Mouse (Mus musculus) heart, embryonic 12.5 days (tissue): ENCODE measurements around the gene Emid1. TPM values are rescaled to one million over a fixed set of nuclear protein-coding genes. Genes with fewer than 3 reads are reported as not detected.

Experiments
- ATAC-seq: fragments of 200-750 bp; cut with Nextera tagmentation; 2 replicates; pipeline ENCODE4 v1.8.0; 2017; ENCODE audit warnings: moderate TSS enrichment, moderate library complexity; ENCODE audit not compliant: insufficient number of reproducible peaks, low FRiP score
- H3K27ac ChIP-seq: fragments of 300-500 bp; sonication (generic); 2 replicates; pipeline ENCODE4 v1.5.1; 2016; ENCODE audit warnings: mild to moderate bottlenecking, moderate library complexity; ENCODE audit not compliant: poor library complexity, severe bottlenecking
- H3K27me3 ChIP-seq: fragments of 300-500 bp; sonication (generic); replicated peaks from 2 replicates; pipeline ENCODE4 v1.6.1; 2016; ENCODE audit warnings: mild to moderate bottlenecking, moderate library complexity
- H3K36me3 ChIP-seq: fragments of 300-500 bp; sonication (generic); 2 replicates; pipeline ENCODE4 v1.6.1; 2016; ENCODE audit warnings: mild to moderate bottlenecking, moderate library complexity
- H3K4me1 ChIP-seq: fragments of 300-500 bp; sonication (generic); replicated peaks from 2 replicates; pipeline ENCODE4 v1.6.1; 2016; ENCODE audit warnings: mild to moderate bottlenecking
- H3K4me2 ChIP-seq: fragments of 300-500 bp; sonication (generic); 2 replicates; pipeline ENCODE4 v1.6.1; 2016; ENCODE audit warnings: mild to moderate bottlenecking, moderate library complexity
- H3K4me3 ChIP-seq: fragments of 300-500 bp; sonication (generic); 2 replicates; pipeline ENCODE4 v1.5.1; 2016; ENCODE audit warnings: mild to moderate bottlenecking
- H3K9ac ChIP-seq: fragments of 300-500 bp; sonication (generic); 2 replicates; pipeline ENCODE4 v1.6.1; 2016; ENCODE audit warnings: mild to moderate bottlenecking, moderate library complexity
- H3K9me3 ChIP-seq: fragments of 300-500 bp; sonication (generic); replicated peaks from 2 replicates; pipeline ENCODE4 v1.6.1; 2016; ENCODE audit warnings: mild to moderate bottlenecking, moderate library complexity
- WGBS: fragments of 180-500 bp; shearing (Covaris S2); methylation state at CpG from one replicate; pipeline ENCODE4 v1.1.7; 2016; 5-methylcytosine and 5-hydroxymethylcytosine counted together
- polyA plus RNA-seq: library from polyadenylated mRNA; unstranded; fragments of >200 nt; fragmentation: Nextera tagmentation; extraction: Ambion mirVana; gene quantifications from 2 replicates; pipeline ENCODE4 v1.2.1, GENCODE M21; 2016

Gene Emid1
- polyA plus RNA-seq, 1 experiment from 2014 or later: 10.0 TPM

DNA sequence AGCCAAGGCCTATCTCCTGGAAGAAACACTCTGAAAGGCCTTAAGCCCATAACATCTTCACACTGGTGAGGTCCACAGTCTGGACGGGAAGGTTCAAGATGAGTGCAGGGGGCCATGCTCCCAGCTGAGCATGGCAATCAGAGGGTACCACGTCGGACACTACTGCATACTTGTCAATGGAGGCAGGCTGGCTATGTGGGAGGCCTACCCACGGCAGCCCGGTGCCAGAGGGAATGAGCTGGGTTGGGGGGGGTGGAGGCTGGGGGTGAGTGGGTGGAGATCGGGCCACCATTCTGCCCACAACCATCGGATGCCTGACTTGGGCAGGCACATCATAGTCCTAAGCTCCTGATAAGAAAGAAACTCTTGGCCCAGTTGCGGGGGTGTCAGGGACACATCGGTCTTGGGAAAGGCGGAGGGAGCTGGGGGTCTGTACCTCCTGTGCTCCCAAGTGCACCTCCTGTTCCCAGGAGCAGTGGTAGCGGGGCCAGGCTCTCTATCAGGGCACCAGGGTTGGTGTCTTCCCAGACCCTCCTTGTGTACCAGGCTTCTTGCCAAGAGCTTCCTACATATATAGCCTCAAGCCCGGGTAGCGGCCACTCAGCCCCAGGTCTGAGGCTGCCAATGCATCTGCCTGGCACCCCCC is 89.1 kb downstream of the Emid1 start:
- Histone ChIP-seq H3K9ac (no peak overlapping the region), H3K4me3 (no peak overlapping the region), H3K36me3 (peaks cover 10% of the 10 kb centered on the region; the same call in 1 of the 2 replicates), H3K27me3 (peaks cover 61% of the 10 kb centered on the region), H3K4me2 (0 out of 2 replicates have a peak overlapping the region, but pooled peaks have one; percentile 78), H3K27ac (no peak overlapping the region), H3K4me1 (peaks cover 64% of the 10 kb centered on the region), H3K9me3 (no peaks in the 10 kb centered on the region)
- no peak for ATAC-seq
- WGBS: 74% methylated on average over 13 of the region's 13 CpGs

- H3K4me1 ChIP-seq: peaks cover 68% of the 10 kb centered on the region
- H3K9ac ChIP-seq: peak overlapping the region; percentile 60; the same call in 1 of the 2 replicates
- no peaks in the 10 kb centered on the region for H3K9me3 ChIP-seq
- peak overlapping the region; percentile 46 for H3K4me3 ChIP-seq
- H3K27ac ChIP-seq: no peak overlapping the region
- H3K4me2 ChIP-seq: peak overlapping the region; percentile 78
- 0 out of 2 replicates have a peak, but pooled peaks cover 8% of the 10 kb centered on the region for H3K36me3 ChIP-seq
- no peak for ATAC-seq
- WGBS: 24% methylated on average over 13 of the region's 13 CpGs
- H3K27me3 ChIP-seq: peaks cover 67% of the 10 kb centered on the region
Observed at GRCm38 (mm10) chr11:5062326-5062725, 89.7 kb downstream of the Emid1 start.

DNA sequence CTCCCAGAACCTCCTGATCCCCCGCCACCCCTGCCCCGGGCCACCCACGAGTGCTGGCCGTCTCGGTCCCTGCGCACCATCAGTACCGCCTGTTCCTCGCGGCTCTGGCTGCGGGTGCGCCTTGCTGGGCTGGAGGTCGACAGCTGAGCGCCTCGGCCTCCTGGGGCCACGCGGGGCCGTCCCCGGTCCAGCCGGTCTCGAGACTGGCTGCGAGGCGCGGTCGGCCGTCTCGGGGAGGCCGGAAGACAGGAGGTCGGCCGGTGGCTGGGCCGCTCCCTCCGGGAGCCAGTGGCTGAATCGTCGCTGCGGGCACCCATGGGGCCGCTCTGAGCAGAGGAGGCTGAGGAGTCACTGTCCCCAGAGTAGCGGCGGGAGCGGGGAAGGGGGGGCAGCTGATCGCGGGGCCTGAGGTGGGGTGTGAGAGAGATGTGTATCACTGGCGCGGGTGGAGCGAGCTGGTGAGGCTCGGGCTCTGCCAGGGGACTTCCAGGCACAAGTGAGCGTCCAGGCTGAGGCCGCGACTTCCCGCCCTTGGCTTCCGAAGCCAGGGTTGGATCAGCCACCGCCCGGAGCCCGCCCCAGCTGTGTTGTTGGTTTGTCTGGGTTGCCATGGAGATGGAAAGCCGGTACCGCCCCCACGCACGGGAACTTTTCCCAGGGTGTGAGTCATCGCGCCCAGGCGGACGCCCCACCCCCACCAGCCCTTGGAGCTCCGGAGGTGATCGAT is 90.5 kb downstream of the Emid1 start:
- Histone ChIP-seq H3K4me3 (peak overlapping the region; percentile 46), H3K9ac (peak overlapping the region; percentile 60; the same call in 1 of the 2 replicates), H3K9me3 (no peaks in the 10 kb centered on the region), H3K27me3 (peaks cover 75% of the 10 kb centered on the region), H3K27ac (no peak overlapping the region), H3K36me3 (0 out of 2 replicates have a peak, but pooled peaks cover 8% of the 10 kb centered on the region), H3K4me2 (peak overlapping the region; percentile 78), H3K4me1 (peaks cover 68% of the 10 kb centered on the region)
- peak; percentile 64 for ATAC-seq
- 3% methylated on average over 62 of the region's 62 CpGs for WGBS

- no peak for ATAC-seq
- peak overlapping the region; percentile 46 for H3K4me3 ChIP-seq
- peaks cover 82% of the 10 kb centered on the region for H3K27me3 ChIP-seq
- H3K36me3 ChIP-seq: 0 out of 2 replicates have a peak, but pooled peaks cover 8% of the 10 kb centered on the region
- H3K4me1 ChIP-seq: peaks cover 71% of the 10 kb centered on the region
- WGBS: 55% methylated on average over 28 of the region's 28 CpGs
- H3K9ac ChIP-seq: peak overlapping the region; percentile 60; the same call in 1 of the 2 replicates
- H3K27ac ChIP-seq: no peak overlapping the region
- peak overlapping the region; percentile 78 for H3K4me2 ChIP-seq
- no peaks in the 10 kb centered on the region for H3K9me3 ChIP-seq
Observed at GRCm38 (mm10) chr11:5060756-5061412, 91.2 kb downstream of the Emid1 start.

DNA sequence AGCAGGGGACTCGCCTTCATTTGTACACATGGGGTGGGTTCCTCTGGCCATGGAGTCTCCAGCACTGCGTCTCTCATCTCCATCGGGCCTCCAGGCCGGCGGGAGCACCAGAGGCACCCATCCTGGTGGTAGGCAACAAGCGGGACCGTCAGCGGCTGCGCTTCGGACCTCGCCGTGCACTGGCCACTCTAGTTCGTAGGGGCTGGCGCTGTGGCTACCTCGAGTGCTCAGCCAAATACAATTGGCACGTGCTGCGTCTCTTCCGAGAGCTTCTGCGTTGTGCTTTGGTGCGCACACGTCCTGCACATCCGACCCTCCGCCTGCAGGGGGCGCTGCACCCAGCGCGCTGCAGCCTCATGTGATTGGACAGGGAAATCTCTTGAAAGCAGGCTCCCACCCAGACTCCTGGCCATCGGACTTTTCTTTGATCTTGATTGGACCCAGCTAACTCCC is 92.3 kb downstream of the Emid1 start:
- H3K4me3 ChIP-seq: peak overlapping the region; percentile 8; the same call in 1 of the 2 replicates
- H3K36me3 ChIP-seq: 0 out of 2 replicates have a peak, but pooled peaks cover 8% of the 10 kb centered on the region
- H3K9ac ChIP-seq: no peak overlapping the region
- peaks cover 91% of the 10 kb centered on the region for H3K27me3 ChIP-seq
- no peaks in the 10 kb centered on the region for H3K9me3 ChIP-seq
- H3K4me2 ChIP-seq: no peak overlapping the region
- H3K4me1 ChIP-seq: peaks cover 68% of the 10 kb centered on the region
- no peak for ATAC-seq
- 12% methylated on average over 27 of the region's 27 CpGs for WGBS
- no peak overlapping the region for H3K27ac ChIP-seq

DNA sequence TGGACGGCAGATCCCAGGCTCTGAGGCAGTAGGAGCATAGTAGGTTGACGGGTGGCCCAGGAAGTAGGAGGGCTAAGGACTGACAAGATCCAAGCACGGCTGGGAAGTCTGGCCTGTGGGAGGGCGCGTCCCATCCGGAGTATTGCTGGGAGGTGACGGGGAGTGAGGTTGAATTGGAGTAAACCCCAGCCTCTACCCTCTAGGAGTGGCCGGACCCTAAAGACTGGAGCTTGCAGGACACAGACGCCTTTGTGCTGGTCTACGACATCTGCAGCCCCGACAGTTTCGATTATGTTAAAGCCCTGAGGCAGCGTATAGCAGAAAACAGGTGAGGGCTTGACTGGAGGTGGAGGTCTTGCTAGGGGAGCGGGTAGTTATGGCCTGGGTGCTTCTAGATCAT is 92.8 kb downstream of the Emid1 start:
- no peak for ATAC-seq
- no peak overlapping the region for H3K4me2 ChIP-seq

DNA sequence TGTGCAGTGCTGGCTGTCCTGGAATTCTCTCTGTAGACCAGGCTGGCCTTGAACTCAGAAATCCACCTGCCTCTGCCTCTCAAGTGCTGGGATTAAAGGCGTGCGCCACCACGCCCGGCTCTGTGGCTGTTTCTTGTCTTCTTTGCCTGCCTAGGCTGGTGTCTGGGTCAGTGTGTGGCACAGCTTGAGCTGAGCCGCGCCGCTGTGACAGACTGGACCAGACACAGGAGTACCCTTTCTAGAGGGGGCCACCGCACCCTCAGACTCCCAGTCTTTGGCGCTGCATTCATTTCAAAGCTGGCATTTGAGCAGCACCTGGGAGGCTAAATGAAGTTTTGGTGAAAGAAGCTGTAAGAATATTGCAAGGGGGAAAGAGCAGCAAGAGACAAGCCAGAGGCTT is 93.3 kb downstream of the Emid1 start:
- peaks cover 87% of the 10 kb centered on the region for H3K27me3 ChIP-seq
- H3K36me3 ChIP-seq: 0 out of 2 replicates have a peak, but pooled peaks cover 8% of the 10 kb centered on the region
- 37% methylated on average over 9 of the region's 9 CpGs for WGBS
- H3K9ac ChIP-seq: no peak overlapping the region
- peaks cover 58% of the 10 kb centered on the region for H3K4me1 ChIP-seq
- peak overlapping the region; percentile 54 for H3K4me3 ChIP-seq
- no peaks in the 10 kb centered on the region for H3K9me3 ChIP-seq
- peak overlapping the region; percentile 90; the same call in 1 of the 2 replicates for H3K4me2 ChIP-seq
- no peak overlapping the region for H3K27ac ChIP-seq
- ATAC-seq: no peak

More for the DNA sequence above, 92.8 kb downstream of the Emid1 start:
- H3K36me3 ChIP-seq: 0 out of 2 replicates have a peak, but pooled peaks cover 8% of the 10 kb centered on the region
- H3K9ac ChIP-seq: no peak overlapping the region
- H3K9me3 ChIP-seq: no peaks in the 10 kb centered on the region
- peaks cover 63% of the 10 kb centered on the region for H3K4me1 ChIP-seq
- 29% methylated on average over 14 of the region's 14 CpGs for WGBS
- no peak overlapping the region for H3K27ac ChIP-seq
- peak overlapping the region; percentile 8 for H3K4me3 ChIP-seq
- H3K27me3 ChIP-seq: peaks cover 91% of the 10 kb centered on the region

DNA sequence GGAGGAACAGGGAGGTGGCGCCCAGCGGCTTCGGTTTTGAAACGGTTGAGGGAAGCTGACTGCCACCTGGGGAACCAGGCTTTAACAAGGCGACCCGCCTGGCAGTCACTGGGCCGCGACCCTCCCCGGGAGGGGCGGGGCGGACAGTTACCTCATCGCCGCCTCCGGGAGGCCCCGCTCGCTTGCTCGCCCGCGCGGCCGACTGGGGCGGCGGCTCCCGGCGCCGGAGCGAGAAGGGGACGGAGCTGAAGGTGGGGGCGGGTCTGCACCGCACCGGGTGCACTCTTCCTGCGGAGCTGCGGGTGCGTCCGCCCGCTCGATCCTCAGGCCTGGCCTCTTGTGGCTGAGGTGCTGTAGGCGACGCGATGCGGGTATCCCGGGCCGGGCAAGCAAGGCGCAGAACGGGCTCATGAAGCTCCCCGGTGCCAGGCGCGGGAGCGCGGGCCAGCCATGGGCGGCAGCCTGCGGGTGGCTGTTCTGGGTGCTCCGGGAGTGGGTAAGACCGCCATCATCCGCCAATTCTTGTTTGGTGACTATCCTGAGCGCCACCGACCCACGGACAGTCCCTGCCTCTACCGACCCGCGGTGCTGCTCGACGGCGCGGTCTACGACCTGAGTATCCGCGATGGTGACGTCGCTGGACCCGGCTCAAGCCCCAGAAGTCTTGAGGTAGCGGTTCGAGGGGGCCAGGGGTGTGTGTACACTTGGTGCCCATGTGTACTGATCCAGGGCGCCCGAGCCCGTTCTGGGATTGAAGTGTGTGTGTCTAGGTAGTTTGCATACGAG is 94.0 kb downstream of the Emid1 start, which contains the start of gene Rasl10a:
Gene Rasl10a, plus strand, starts transcription at position 273 of the 786 bp plus-strand sequence.
- ATAC-seq: no peak
- peak within 1 kb of the TSS; percentile 69 for H3K9ac ChIP-seq
- H3K27me3 ChIP-seq: peaks cover 79% of the 10 kb centered on the region
- H3K27ac ChIP-seq: no peak within 1 kb of the TSS
- peak within 1 kb of the TSS; percentile 54 for H3K4me3 ChIP-seq
- H3K9me3 ChIP-seq: no peaks in the 10 kb centered on the region
- H3K36me3 ChIP-seq: 0 out of 2 replicates have a peak, but pooled peaks cover 8% of the 10 kb centered on the region
- peaks cover 51% of the 10 kb centered on the region for H3K4me1 ChIP-seq
- H3K4me2 ChIP-seq: peak within 1 kb of the TSS; percentile 90
- 1% methylated on average over 75 of the region's 77 CpGs for WGBS

DNA sequence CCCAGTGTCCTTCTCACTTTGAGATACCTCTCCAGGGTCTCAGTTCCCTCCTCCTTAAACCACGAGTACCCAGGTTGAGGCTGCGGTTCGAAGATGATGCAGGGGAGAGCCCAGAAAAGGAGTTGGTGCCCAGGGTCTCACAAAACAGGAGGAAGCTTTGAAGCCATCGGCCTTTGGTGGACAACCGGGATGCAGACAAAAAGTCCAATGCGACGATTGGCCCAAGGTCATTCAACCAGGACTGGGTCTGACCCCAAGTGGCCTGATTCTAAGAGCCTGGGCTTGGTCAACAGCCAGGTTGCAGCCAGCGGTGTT is 94.6 kb downstream of the Emid1 start:
- 0 out of 2 replicates have a peak, but pooled peaks cover 8% of the 10 kb centered on the region for H3K36me3 ChIP-seq
- peak overlapping the region; percentile 69 for H3K9ac ChIP-seq
- peaks cover 45% of the 10 kb centered on the region for H3K4me1 ChIP-seq
- WGBS: 20% methylated on average over 8 of the region's 8 CpGs
- peak overlapping the region; percentile 54 for H3K4me3 ChIP-seq
- peak overlapping the region; percentile 90 for H3K4me2 ChIP-seq
- ATAC-seq: no peak
- no peaks in the 10 kb centered on the region for H3K9me3 ChIP-seq
- no peak overlapping the region for H3K27ac ChIP-seq
- peaks cover 74% of the 10 kb centered on the region for H3K27me3 ChIP-seq

GRCm38 (mm10) chr11:5057064-5057463 is 95.0 kb downstream of the Emid1 start:
- no peak overlapping the region for H3K9ac ChIP-seq
- 62% methylated on average over 8 of the region's 8 CpGs for WGBS
- no peak for ATAC-seq
- H3K27ac ChIP-seq: no peak overlapping the region
- H3K9me3 ChIP-seq: no peaks in the 10 kb centered on the region
- peaks cover 70% of the 10 kb centered on the region for H3K27me3 ChIP-seq
- peaks cover 41% of the 10 kb centered on the region for H3K4me1 ChIP-seq
- H3K4me2 ChIP-seq: no peak overlapping the region
- 0 out of 2 replicates have a peak, but pooled peaks cover 8% of the 10 kb centered on the region for H3K36me3 ChIP-seq
- H3K4me3 ChIP-seq: no peak overlapping the region
